Mouse (Mus musculus): ENCODE data around the gene Zfp985.

DNA sequence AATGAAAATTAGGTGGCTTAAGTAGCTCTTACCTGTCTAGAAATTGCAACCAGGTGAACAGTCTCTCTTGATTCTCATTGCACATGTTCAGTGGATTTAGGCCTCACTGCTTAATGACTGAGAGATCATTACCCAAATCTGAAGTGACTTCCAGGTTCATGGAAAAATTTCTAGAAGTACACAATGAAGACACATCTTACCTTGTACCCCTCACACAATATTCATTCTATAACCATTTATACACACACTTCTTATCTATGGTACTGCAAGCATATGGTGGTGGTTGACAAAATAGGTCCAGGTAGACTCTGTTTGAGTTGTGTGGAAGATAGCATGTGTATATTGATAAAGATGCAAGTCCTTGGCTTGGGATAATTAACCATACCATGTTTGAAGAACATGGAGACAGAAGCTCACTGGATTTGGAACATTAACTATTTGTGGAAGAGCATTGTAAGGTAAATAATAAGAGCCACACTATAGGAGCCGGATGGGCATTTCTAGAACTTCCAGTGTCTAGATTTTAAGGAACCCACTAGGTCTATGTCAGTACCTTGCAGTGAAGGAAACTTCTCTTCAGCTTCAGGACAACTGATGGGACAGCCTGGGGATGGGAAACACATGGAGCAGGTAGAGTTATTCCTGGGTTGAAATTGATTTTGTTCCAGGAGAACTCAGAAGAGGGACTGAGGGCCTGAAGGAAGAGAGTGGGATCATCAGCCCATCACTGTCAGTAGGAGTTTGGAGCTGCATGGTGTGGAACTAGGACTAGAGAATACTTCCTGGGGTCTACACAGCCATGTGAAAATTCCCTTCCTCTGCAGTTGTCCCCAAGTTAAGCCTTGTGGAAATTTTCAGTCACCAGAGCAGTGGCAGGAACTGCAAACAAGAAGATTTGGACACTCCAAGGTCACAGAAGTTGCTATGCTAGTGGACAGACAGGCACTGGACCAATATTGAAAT lies 33.7 kb downstream of the Zfp985 start:
- TF ChIP-seq POLR2A (IDR thresholded peaks at IDR 0.05; ENCODE audit: low read depth, low read length) (no peak), CTCF (IDR thresholded peaks at IDR 0.05; ENCODE audit: extremely low read depth, insufficient read depth, insufficient read length, insufficient replicate concordance) (no peak)

Measured in spleen, adult 2 months (tissue).